Mouse (Mus musculus) cerebellum, adult 11 months (tissue): ENCODE measurements around the gene Olfr175-ps1.

Experiments
- DNase-seq: peaks from one replicate; pipeline ENCODE4 v3.0.0; 2022

The Olfr175-ps1 gene

GRCm38 (mm10) chr16:58826732-58827319 is at the start of gene Olfr175-ps1:
Olfr175-ps1 (minus strand) TSS chr16:58826782.
- no peak for DNase-seq

GRCm38 (mm10) chr16:58874668-58875067 is 48.1 kb upstream of the Olfr175-ps1 start, which contains the start of gene Olfr177:
Olfr177 (minus strand) TSS chr16:58874768.
- DNase-seq = no peak

- no peak for DNase-seq
Observed at GRCm38 (mm10) chr16:58861479-58861878, 34.9 kb upstream of the Olfr175-ps1 start.

GRCm38 (mm10) chr16:58860032-58860737 is 33.6 kb upstream of the Olfr175-ps1 start:
- no peak for DNase-seq

GRCm38 (mm10) chr16:58800168-58800567 is 26.4 kb downstream of the Olfr175-ps1 start, which contains the start of gene Olfr173:
Olfr173 (minus strand) TSS chr16:58800268.
- no peak for DNase-seq
